Mouse (Mus musculus) liver, embryonic 16.5 days (tissue): Measurements from ENCODE around the gene Sh3tc1. TPM values are rescaled to one million over a fixed set of nuclear protein-coding genes. Genes with fewer than 3 reads are reported as not detected.

ENCODE experiments used
- ATAC-seq: fragments of 200-750 bp; cut with Nextera tagmentation; 2 replicates; pipeline ENCODE4 v1.8.0; 2017; ENCODE audit warnings: low read depth, mild to moderate bottlenecking, moderate number of reproducible peaks, moderate library complexity
- H3K27ac ChIP-seq: fragments of 300-500 bp; sonication (generic); 2 replicates; pipeline ENCODE4 v1.5.1; 2014; ENCODE audit warnings: mild to moderate bottlenecking, low read length
- H3K27me3 ChIP-seq: fragments of 300-500 bp; sonication (generic); 2 replicates; pipeline ENCODE4 v1.6.1; 2014; ENCODE audit warnings: low read depth, low read length, mixed read lengths; ENCODE audit not compliant: control insufficient read depth, insufficient read depth
- H3K36me3 ChIP-seq: fragments of 300-500 bp; sonication (generic); 2 replicates; pipeline ENCODE4 v1.6.1; 2014; ENCODE audit warnings: mild to moderate bottlenecking; ENCODE audit not compliant: control insufficient read depth, insufficient read depth
- H3K4me1 ChIP-seq: fragments of 300-500 bp; sonication (generic); 2 replicates; pipeline ENCODE4 v1.6.1; 2014; ENCODE audit warnings: low read depth, low read length, mixed read lengths; ENCODE audit not compliant: control insufficient read depth
- H3K4me2 ChIP-seq: fragments of 300-500 bp; sonication (generic); 2 replicates; pipeline ENCODE4 v1.6.1; 2014; ENCODE audit warnings: low read depth, low read length, mixed read lengths
- H3K4me3 ChIP-seq: fragments of 300-500 bp; sonication (generic); 2 replicates; pipeline ENCODE4 v1.5.1; 2014; ENCODE audit warnings: low read depth, mild to moderate bottlenecking, low read length
- H3K9ac ChIP-seq: fragments of 300-500 bp; sonication (generic); 2 replicates; pipeline ENCODE4 v1.6.1; 2014; ENCODE audit warnings: low read depth, low read length
- H3K9me3 ChIP-seq: fragments of 300-500 bp; sonication (generic); replicated peaks from 2 replicates; pipeline ENCODE4 v1.6.1; 2016; ENCODE audit warnings: low read length; ENCODE audit not compliant: control insufficient read depth
- WGBS: fragments of 180-500 bp; shearing (Covaris S2); extraction: QIAGEN DNeasy Blood & Tissue Kit; methylation state at CpG from one replicate; pipeline ENCODE4 v1.1.7; 2014; ENCODE audit not compliant: insufficient replicate concordance; 5-methylcytosine and 5-hydroxymethylcytosine counted together
- polyA plus RNA-seq: library from polyadenylated mRNA; unstranded; fragments of >200 nt; fragmentation: Nextera tagmentation; extraction: Ambion mirVana; gene quantifications from 2 replicates; pipeline ENCODE4 v1.2.1, GENCODE M21; 2015

Sh3tc1 gene
- polyA plus RNA-seq, 1 experiment from 2014 or later = 3.2 TPM

DNA sequence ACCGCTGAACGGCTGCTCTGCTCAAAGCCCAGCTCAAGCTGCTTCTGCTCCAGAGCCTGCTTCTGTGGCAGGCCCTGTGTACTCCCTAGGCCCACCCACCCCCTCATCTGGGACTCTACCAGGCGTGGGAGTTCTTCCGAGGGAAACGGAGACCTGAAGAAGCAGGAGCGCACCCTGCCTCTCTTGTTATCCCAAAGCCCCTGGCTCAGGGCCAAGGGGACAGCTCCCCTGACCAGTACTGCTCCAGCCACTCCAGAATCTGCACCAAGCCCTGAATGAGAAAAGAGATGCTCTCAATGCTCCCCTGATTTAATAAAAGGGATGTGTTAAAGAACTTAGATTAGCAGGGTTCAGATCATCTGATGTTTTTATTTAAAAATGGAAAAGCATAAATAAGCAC lies 78.6 kb downstream of the Sh3tc1 start:
- no peaks in the 10 kb centered on the region for H3K27me3 ChIP-seq
- H3K4me3 ChIP-seq = no peak overlapping the region
- no peak for ATAC-seq
- H3K9ac ChIP-seq = no peak overlapping the region
- no peaks in the 10 kb centered on the region for H3K9me3 ChIP-seq
- 64% methylated on average over 6 of the region's 6 CpGs for WGBS
- H3K4me2 ChIP-seq = no peak overlapping the region
- no peaks in the 10 kb centered on the region for H3K4me1 ChIP-seq
- no peak overlapping the region for H3K27ac ChIP-seq
- no peaks in the 10 kb centered on the region for H3K36me3 ChIP-seq

DNA sequence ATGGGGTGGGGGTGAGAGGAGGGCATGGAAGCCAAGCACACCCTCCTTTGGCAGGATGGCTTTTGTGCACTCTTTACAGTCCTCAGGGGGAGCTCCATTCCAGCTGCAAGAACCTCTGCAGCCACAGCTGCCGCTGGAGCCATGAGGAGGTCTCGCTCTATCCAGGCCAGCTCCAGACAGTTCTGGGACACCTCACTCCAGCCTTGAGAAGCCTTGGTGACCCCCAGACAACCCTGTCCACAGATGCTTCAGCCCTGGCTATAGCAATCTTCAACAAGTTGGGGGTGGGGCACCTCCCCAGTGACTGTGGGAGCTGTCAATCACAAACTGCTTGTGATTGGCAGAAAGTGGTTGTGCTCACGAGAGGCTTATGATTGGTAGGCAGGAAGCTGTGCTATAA lies 80.3 kb downstream of the Sh3tc1 start:
- H3K4me1 ChIP-seq = no peaks in the 10 kb centered on the region
- H3K27ac ChIP-seq = no peak overlapping the region
- 59% methylated on average over 3 of the region's 3 CpGs for WGBS
- H3K27me3 ChIP-seq = no peaks in the 10 kb centered on the region
- no peaks in the 10 kb centered on the region for H3K9me3 ChIP-seq
- no peaks in the 10 kb centered on the region for H3K36me3 ChIP-seq
- no peak for ATAC-seq
- H3K4me3 ChIP-seq = no peak overlapping the region
- no peak overlapping the region for H3K4me2 ChIP-seq
- H3K9ac ChIP-seq = no peak overlapping the region

DNA sequence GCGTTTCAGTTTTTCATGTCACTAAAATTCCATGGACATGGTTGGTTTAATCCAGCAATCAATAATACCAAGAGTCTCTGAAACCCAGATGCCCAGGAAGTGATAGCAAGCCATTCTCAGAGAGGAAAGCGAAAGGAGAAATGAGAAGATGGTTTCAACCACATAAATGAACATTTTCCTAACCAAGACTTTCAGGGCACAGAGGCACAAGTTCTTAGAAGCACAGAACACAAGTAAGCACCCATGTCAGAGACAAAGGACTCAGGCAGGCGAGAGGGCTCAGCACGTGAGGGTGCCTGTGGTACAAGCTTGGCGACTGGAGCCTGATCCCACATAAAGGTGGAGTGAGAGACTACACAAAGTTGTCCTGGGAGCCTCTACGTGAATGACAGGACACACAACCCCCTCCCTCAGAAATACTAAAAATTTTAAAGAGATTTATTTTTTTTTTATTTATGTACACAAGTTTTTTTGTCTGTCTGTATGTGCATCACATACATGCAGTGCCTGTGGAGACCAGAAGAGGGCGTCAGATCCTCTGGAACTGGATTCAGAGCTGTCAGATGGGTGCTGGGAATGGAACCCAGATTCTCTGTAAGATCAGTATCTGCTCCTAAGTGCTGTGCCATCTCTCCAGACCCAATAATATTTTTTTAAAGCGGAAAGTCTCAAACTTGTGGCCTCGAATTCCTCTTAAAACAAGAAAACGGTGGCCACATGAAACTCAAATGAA lies 83.9 kb downstream of the Sh3tc1 start:
- Histone ChIP-seq H3K9ac (no peak overlapping the region), H3K4me1 (no peaks in the 10 kb centered on the region), H3K9me3 (no peaks in the 10 kb centered on the region), H3K4me3 (no peak overlapping the region), H3K27me3 (no peaks in the 10 kb centered on the region), H3K4me2 (no peak overlapping the region), H3K27ac (no peak overlapping the region), H3K36me3 (no peaks in the 10 kb centered on the region)
- ATAC-seq = no peak
- WGBS = 69% methylated on average over 10 of the region's 10 CpGs

DNA sequence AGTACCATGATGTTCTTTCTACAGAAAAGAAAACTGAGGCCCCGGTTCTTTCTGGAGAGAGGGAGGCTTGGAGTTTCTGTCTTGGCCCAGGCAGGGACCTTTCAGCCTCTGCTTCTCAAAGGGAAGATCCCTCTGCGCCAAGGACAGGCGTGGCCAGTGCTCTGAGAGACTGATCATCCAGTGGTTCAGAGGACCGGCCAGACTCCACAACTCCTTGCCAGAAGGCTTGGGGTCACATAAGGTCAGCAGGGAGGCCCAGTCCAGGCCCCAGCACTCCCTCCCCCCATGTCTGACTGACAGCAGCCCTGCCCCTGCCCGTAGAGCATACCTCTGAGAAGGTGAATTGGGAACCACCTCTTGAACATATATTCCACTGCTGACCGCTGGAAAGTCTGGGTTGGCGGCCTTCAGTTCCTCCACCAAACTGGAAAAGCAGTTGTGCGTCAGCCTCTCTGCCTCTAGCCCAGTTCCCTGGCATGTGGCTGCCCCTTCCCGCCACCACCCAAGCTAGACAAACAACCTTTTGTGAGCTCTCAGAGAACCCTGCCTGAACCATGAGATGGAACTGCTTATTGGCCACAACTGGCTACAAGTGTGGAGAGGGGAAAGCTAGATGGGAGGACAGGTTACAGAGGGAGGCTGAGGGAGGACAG lies 85.9 kb downstream of the Sh3tc1 start:
- Histone ChIP-seq H3K27ac (no peak overlapping the region), H3K27me3 (no peaks in the 10 kb centered on the region), H3K36me3 (no peaks in the 10 kb centered on the region), H3K4me3 (no peak overlapping the region), H3K4me2 (no peak overlapping the region), H3K9ac (no peak overlapping the region), H3K4me1 (no peaks in the 10 kb centered on the region), H3K9me3 (no peaks in the 10 kb centered on the region)
- no peak for ATAC-seq
- WGBS = 64% methylated on average over 9 of the region's 9 CpGs

DNA sequence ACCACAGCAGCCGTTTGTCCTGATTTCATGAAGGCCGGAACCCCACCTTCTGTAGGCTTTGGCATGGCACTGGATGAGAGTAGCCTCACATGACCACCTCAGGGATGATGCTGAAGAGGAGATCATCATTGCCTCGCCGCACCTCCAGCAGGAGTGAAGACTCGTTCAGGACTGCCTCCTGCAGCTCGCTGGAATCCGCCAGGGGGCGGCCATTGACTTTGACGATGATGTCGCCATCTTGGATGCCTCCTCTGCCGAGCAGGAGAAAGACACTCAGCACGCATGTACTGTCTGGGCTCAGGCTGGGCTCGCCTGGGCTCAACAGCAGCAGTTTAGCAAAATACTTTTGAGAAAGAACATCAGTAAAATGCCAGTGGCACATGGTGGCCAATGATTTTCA lies 86.9 kb downstream of the Sh3tc1 start:
- H3K36me3 ChIP-seq = no peaks in the 10 kb centered on the region
- no peak for ATAC-seq
- H3K4me1 ChIP-seq = no peaks in the 10 kb centered on the region
- H3K27ac ChIP-seq = no peak overlapping the region
- no peaks in the 10 kb centered on the region for H3K27me3 ChIP-seq
- no peak overlapping the region for H3K4me3 ChIP-seq
- no peaks in the 10 kb centered on the region for H3K9me3 ChIP-seq
- 74% methylated on average over 13 of the region's 13 CpGs for WGBS
- H3K4me2 ChIP-seq = no peak overlapping the region
- no peak overlapping the region for H3K9ac ChIP-seq

DNA sequence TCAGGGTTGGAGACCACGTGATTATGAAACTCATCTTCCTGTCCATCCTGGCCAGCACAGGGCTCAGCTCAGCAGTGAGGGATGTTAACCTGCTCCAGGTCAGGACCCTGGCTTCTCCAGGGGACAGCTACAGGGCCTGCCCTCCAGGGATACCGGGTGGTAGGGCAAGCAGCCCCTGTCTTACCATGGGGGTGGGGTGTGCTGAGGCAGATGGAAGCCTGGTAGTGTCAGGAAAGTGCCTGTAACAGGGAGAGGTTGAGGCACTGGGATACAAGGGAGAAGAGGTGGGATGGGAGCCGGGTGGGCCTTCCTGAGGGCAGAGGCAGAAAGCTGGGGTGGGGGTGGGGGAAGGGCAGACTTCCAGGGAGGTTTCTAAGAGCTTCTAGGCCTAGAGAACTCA lies 87.5 kb downstream of the Sh3tc1 start:
- no peaks in the 10 kb centered on the region for H3K36me3 ChIP-seq
- no peaks in the 10 kb centered on the region for H3K9me3 ChIP-seq
- no peak overlapping the region for H3K4me2 ChIP-seq
- ATAC-seq = no peak
- no peaks in the 10 kb centered on the region for H3K27me3 ChIP-seq
- WGBS = 49% methylated on average over 3 of the region's 3 CpGs
- H3K4me3 ChIP-seq = no peak overlapping the region
- H3K4me1 ChIP-seq = no peaks in the 10 kb centered on the region
- no peak overlapping the region for H3K27ac ChIP-seq
- no peak overlapping the region for H3K9ac ChIP-seq

DNA sequence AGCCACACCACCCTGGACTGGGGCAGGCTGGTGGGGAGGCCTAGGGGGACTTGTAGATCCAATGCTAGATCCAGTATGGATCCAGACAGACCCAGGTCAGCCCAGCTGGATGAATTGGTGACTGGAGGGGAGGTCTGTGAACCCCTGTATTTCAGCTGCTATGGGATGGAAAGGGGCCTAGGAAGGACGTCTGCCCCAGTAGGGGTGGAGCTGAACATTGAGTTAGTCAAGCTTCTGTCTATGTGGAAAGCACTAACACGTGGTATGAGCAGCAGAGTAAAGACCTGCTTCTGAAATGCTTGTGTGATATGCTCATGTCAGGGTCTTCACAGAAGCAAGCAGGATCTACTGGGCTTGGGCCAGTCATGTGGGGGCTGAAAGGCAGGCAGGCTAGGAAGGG lies 91.6 kb downstream of the Sh3tc1 start:
- H3K4me3 ChIP-seq = no peak overlapping the region
- no peaks in the 10 kb centered on the region for H3K36me3 ChIP-seq
- H3K4me2 ChIP-seq = no peak overlapping the region
- no peaks in the 10 kb centered on the region for H3K27me3 ChIP-seq
- H3K9ac ChIP-seq = no peak overlapping the region
- no peak for ATAC-seq
- 19% methylated on average over 2 of the region's 2 CpGs for WGBS
- no peaks in the 10 kb centered on the region for H3K9me3 ChIP-seq
- H3K27ac ChIP-seq = no peak overlapping the region
- no peaks in the 10 kb centered on the region for H3K4me1 ChIP-seq

DNA sequence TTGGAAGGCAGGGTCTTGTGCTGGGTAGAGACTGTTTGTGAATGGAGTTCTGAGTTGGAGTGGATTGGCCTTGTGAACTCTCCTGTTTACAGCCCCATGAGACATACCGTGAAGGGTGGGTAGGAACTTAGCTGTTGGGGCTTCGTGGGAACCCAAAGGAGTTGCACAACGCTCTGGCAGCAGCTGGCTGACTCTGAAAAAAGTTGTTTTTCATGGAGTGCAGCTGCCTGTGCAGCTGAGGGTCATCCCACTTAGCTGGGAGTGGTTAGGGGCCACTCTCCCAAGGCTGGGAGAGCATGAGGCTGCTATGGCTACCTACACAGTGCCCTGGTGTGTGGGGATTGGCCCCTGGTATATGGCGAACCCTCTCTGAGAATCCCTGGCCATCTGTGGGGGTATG lies 92.2 kb downstream of the Sh3tc1 start:
- Histone ChIP-seq H3K27ac (no peak overlapping the region), H3K4me2 (no peak overlapping the region), H3K4me1 (no peaks in the 10 kb centered on the region), H3K4me3 (no peak overlapping the region), H3K9me3 (no peaks in the 10 kb centered on the region), H3K27me3 (no peaks in the 10 kb centered on the region), H3K36me3 (no peaks in the 10 kb centered on the region), H3K9ac (no peak overlapping the region)
- WGBS = 28% methylated on average over 4 of the region's 4 CpGs
- ATAC-seq = no peak
